Mouse (Mus musculus) cerebellum, adult 9-10 months (tissue): ENCODE measurements around the gene Nr2c2ap.
A peak's percentile ranks its signal among the peaks of the same experiment; 100 is the strongest.

Experiments used
- DNase-seq: peaks from one replicate; pipeline ENCODE4 v3.0.0; 2022

The Nr2c2ap gene

GRCm38 (mm10) chr8:70120667-70121066 is 10.5 kb upstream of the Nr2c2ap start, which contains the start of gene Ncan:
Gene Ncan, minus strand, starts transcription at chr8:70120873.
- peak; percentile 90 for DNase-seq

GRCm38 (mm10) chr8:70122863-70123262 is 8.3 kb upstream of the Nr2c2ap start:
- DNase-seq = no peak

DNA sequence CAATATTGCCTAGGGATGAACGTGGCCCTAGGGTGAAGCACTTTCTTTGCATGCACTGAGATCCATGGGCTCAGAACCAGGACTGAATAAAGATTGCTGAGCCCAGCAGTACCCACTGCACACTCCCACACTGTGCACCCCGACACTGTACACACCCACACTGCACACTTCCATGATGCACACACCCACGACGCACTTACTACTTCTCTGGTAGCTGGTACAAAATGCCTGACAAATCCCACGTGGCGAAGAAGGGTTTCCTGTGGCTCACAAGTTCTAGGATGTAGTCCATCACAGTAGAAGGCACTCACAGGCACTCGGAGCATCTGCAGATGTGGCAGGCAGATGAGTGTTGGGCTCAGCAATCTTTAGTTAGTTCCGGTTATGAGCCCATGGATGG is 6.1 kb upstream of the Nr2c2ap start:
- DNase-seq = no peak

GRCm38 (mm10) chr8:70128435-70128834 is 2.7 kb upstream of the Nr2c2ap start:
- DNase-seq = no peak

GRCm38 (mm10) chr8:70129309-70129952 is 1.7 kb upstream of the Nr2c2ap start:
- DNase-seq = peak; percentile 61

- DNase-seq = no peak
Observed at GRCm38 (mm10) chr8:70130066-70130465, 1.1 kb upstream of the Nr2c2ap start.

- no peak for DNase-seq
Observed at GRCm38 (mm10) chr8:70134086-70134485, 3.0 kb downstream of the Nr2c2ap start.

DNA sequence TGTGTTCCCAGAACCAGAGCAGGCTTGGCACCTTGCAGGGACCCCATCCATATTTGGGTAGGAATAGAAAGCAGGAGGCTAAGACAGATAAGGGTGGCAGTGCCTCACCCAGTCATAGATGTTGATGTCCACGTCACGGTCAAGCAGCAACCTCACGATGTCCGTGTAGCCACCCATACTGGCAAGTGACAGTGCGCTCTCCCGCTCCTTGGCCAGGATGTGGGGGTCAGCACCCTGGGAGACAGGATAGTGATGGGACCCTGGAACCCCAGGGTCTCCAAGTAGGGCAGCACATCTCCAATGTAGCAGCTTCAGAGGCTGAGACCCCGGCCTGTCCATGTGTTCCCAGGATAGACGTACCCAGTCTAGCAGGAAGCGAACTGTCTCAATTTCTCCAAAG is 3.8 kb downstream of the Nr2c2ap start:
- no peak for DNase-seq

DNA sequence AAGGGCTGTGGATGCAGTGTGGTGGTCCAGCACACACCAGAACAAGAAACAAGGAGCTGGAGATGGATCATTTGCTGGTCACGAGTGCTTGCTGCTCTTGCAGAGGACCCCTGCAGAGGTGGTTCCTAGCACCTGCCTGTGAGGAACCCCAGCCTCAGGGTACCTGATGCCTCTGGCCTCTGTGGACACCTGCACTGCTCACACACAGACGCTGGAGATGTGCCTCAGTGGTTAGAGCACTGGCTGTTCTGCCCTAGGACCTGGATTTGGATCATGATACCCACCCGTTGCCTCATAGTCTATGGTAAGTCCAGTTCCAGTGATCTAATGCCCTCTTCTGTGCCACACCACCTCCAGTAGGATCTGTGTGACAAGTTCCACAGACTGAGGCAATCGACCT is 5.5 kb downstream of the Nr2c2ap start:
- no peak for DNase-seq

GRCm38 (mm10) chr8:70137890-70138289 is 6.8 kb downstream of the Nr2c2ap start:
- DNase-seq = no peak

- peak; percentile 99 for DNase-seq
Observed at GRCm38 (mm10) chr8:70139026-70139857, 8.1 kb downstream of the Nr2c2ap start, which contains the start of the genes Rfxank, Borcs8 and Mef2b. Gene Rfxank, minus strand, starts transcription at chr8:70139154. Gene Borcs8, plus strand, starts transcription at chr8:70139499. Gene Mef2b, plus strand, starts transcription at chr8:70139711.

DNA sequence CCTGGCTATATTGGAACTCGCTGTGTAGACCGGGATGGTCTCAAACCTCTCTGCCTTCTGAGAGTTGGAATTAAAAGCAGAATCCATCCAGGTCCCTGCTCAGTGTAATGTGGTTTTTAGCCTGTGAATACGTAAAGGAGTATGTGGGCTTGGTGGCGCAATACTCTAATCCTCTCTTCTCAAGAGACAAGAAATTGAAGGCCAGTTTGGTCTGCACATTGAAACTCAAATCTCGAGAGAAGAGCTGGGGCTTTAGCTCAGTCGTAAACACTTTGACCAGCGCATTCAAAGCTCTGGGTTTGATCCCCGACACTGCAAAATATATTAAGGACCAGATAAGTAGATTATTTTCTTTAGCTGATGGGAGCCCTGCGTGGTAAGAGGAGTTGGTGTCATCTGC is 8.8 kb downstream of the Nr2c2ap start:
- no peak for DNase-seq

DNA sequence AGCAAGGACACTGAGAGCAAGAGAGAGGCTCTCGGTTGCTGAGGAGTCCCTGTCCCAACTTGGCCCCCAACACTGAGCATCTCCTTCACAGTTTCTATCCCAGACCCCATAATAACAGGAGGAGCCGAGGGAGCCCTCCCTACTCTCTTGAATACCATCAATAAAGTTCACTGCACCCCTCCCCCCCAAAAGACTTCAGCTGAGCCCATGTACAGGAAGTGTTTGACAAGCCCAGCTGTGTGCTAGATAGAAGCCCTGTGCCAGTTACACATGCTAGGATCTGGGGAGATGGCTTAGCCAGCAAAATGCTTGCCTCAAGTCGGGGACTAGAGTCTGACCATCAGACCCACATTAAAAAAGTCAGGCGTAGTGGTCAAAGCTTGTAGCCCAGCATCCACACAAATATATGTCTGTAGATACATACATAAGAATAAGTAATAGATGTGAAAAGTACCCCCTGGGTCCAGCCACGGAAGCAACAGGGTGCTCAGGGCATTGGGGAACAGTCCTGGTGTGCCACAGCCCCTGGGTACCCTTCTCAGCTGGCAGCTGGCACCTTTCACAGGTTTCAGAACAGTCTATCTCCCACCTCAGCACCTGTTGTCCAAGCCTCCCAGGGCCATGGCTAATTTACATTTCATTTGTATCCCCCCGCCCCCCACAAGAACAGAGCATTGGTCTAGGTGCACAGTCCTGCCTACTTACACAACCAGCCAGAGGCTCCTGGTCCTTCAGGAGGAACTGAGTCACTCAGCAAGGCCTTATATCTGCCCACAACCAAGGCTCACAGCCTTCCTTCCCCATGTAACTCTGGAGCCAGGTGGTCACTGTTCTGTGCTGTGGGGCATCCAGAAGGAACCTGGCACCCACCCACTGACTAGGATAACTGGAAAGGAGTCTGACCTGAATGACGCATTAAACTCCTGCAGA is 16.8 kb downstream of the Nr2c2ap start:
- no peak for DNase-seq

GRCm38 (mm10) chr8:70150158-70150557 is 19.0 kb downstream of the Nr2c2ap start:
- no peak for DNase-seq

GRCm38 (mm10) chr8:70152537-70153257 is 21.6 kb downstream of the Nr2c2ap start:
- DNase-seq = no peak

- DNase-seq = no peak
Observed at GRCm38 (mm10) chr8:70157240-70157800, 26.2 kb downstream of the Nr2c2ap start.

DNA sequence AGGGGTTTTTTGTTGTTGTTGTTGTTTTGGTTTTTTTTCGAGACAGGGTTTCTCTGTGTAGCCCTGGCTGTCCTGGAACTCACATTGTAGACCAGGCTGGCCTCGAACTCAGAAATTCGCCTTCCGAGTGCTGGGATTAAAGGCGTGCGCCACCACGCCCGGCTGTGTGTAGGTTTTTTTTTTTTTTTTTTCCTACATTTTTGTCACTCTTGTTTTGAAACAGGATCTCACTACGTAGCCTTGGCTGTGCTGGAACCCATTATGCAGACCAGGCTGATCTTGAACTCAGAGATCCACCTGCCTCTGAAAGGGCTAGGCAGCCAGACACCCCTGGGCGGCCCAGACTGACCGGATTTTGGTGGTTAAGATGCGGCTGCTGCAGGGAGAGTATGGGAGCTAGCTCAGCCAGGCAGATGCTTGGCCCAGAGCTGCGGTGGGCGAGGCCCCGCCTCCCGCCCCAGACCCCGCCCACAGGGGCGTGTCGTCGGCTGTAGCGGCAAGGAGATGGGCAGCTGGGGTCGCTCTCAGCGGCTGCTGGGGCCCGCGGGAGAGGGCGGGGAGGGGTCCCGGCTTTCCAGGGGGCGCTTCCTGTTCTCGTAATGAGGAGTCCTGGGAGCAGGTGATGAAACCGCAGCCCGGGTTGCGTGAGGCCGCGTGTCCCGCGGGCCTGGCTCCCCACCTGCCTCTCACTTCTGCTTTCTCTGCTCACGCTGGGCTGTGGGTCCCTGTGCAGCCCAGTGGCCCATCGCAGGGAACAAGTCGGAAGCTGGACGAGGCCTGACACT is 27.1 kb downstream of the Nr2c2ap start:
- DNase-seq = no peak

- no peak for DNase-seq
Observed at GRCm38 (mm10) chr8:70159211-70159610, 28.1 kb downstream of the Nr2c2ap start.

- DNase-seq = no peak
Observed at GRCm38 (mm10) chr8:70160015-70160414, 28.9 kb downstream of the Nr2c2ap start.

DNA sequence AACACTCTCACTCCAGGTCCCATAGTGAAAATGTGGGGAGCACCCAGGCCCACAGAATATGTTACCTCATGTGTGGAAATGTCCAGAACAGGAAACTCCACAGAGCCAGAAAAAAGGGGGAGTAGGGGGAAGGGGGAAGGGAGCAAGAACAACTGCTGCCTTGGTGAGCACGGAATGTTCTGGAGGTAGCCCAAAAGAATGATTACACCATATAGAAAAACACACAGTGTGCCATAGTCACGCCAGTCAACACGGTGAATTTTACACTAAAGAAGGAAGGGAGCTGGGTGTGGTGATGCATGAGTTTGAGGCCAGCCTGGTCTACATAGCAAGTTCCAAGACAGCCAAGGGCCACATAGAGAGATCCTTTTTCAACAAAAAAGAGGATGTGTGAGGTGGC is 32.2 kb downstream of the Nr2c2ap start:
- DNase-seq = no peak

DNA sequence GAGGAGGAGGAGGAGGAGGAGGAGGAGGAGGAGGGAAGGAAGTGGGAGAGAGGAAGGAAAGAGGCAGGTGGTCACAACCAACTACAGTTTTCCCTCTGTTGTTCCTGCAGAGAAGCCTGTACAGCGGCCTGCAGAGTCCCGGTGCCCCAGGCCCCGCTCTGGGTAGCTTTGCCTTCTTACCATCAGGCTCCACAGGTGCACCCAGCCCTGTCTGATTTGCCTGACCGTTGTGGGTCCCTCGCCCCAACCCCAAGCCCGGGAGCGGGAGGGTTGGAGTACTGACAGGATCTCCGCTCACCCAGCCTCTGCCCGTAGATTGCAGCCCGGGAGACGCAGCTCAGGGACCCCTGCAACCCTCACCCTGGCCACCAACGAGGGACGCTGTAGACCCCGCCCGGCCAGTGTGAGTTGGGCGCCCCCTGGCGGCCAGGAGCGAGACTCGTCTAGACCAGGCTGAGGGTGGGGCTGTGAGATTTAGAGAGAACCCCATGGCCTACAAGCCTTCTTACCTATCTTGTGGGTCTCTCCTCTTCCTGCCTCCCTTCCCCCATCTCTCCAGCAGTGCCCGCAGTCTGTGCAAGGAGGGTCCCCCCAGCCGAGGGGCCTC is 35.5 kb downstream of the Nr2c2ap start:
- DNase-seq = peak; percentile 65
